Mouse (Mus musculus) liver, embryonic 18 days (tissue): ENCODE data around the gene Ccdc154. TPM values are rescaled to one million over a fixed set of nuclear protein-coding genes. Genes with fewer than 3 reads are reported as not detected.

Source experiments
- polyA plus RNA-seq: library from polyadenylated mRNA; depleted of rRNA; stranded (reverse); fragments of >200 nt; gene quantifications from 2 replicates; pipeline ENCODE4 v1.2.3, GENCODE M21; 2012; rRNA removed

Gene Ccdc154
- polyA plus RNA-seq, result not detected in 2 replicates

GRCm38 (mm10) chr17:25162161-25162560, at the start of gene Ccdc154:
Ccdc154 (plus strand) TSS chr17:25162461.

DNA sequence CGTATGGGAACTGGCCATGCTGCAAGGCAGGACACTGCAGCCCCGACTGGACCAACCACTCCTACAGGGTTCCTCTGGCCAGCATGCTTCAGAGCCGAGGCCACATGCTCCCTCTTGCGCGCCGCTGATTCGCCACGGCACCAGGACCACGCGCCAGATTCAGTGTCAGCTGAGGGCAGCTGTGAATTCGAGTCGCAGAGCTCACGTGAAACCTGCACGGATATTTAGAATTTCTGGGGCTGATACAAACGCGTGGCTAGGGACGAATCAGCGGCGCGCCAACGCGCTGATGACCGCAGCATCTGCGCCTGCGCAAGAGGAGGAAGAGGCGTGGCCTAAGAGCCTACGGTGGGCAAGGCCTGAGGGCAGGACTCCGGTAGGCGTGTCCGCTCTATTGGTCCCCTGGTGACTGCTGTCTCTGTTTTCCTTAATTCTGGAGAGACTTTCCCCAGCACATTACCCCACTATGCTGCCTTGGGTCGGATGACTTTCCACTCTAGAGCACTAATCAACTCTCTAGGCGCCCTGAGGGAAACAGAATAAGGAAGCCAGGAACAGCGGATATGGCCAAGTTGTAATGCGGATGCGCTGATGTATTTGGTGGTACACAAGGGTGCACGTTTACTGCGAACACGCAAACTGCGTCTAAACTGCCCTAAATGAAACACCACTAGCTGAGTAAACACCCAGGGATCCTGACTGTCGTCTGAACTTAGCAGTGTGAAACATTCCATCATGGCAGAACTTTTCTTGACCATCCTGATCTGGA, 46.4 kb upstream of the Ccdc154 start, which contains the start of gene Telo2:
Gene Telo2, minus strand, starts transcription at position 304 of the 769 bp plus-strand sequence.

GRCm38 (mm10) chr17:25120406-25120805, 41.9 kb upstream of the Ccdc154 start, which contains the start of gene Ptx4:
Ptx4 (plus strand) TSS chr17:25120760.

GRCm38 (mm10) chr17:25133275-25133698, 29.0 kb upstream of the Ccdc154 start, which contains the start of gene Clcn7:
Clcn7 (plus strand) TSS chr17:25133391.

DNA sequence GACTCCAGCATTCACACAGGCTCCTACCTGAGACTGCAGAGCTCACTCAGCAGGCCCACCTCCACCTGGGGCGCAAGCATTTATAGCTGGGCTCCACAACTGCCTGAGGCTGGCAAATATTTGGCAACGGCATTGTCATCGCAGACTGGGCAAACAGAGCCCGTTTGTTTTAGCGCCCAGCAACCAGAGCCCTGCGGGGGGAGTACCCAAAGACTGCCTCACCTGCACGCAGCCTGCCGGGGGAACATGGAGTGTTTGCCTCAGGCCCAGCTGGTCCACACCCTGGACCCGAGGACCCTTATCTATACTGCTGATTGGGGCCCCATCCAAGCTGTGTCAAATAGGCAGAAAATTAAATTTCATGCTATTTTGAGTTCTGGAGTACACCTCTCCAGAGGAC, 13.2 kb downstream of the Ccdc154 start, which contains the start of gene Gm38655:
Gene Gm38655, minus strand, starts transcription at position 61 of the 400 bp plus-strand sequence.

GRCm38 (mm10) chr17:25184129-25184691, 21.9 kb downstream of the Ccdc154 start, which contains the start of gene BC003965:
BC003965 (plus strand) TSS chr17:25184554.

DNA sequence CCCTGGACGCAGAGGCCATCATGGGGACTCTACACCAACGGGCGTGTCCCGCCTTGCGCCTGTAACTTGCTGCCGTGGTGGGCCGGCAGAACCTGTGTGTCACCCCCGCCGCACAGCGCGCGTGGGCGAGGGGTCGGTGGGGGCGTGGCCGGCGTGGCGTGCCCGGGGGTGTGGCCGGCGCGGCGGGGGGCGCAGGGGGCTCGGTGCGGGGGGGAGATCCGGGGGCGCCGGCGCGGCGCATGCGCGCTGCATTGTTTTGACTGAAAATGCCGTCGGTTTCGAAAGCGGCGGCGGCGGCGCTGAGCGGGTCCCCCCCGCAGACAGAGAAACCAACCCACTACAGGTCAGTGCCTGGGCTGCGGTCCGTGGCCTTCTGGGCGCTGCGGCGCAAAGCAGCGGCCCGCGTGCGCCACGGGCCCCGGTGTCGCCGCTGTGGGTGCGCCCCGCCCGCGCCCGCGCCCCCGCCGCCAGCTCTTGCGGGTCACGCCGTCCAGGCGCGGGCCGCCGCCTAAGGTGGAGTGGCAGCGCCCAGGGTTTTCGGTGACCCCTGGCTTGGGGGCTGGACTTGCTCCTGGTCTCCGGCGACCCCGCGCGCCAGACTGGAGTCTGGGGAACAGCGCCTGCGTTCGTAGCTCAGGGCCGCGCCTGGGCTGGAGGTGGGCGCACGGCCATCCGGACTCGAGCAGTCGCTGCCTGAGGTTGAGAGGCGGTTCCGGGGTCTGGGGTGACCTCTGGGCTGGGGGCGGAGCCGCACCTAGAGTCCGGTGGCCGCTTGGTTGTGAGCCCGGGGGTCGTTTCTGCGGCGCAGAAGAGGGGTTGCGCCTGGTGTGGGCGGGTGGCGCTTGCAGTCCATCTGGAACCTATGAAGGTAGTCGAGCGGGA, 26.1 kb downstream of the Ccdc154 start, which contains the start of gene Unkl:
Gene Unkl, plus strand, starts transcription at position 248 of the 882 bp plus-strand sequence.

Other genes with a start within 250 kb of the Ccdc154 start
- gene Mapk8ip3, start 225.5 kb upstream of the Ccdc154 start, polyA plus RNA-seq, result 23.9 and 32.5 TPM in 2 replicates
- gene Jpt2, start 201.8 kb upstream of the Ccdc154 start, polyA plus RNA-seq, result 17.3 and 17.8 TPM in 2 replicates
- 5.4 and 6.9 TPM in 2 replicates for gene Cramp1l, start 146.7 kb upstream of the Ccdc154 start, polyA plus RNA-seq
- gene Ift140, start 146.4 kb upstream of the Ccdc154 start, polyA plus RNA-seq, result 36.6 and 39.0 TPM in 2 replicates
- gene Tmem204, start 78.9 kb upstream of the Ccdc154 start, polyA plus RNA-seq, result 7.5 and 8.0 TPM in 2 replicates
- gene Telo2, start 46.5 kb upstream of the Ccdc154 start, polyA plus RNA-seq, result 5.6 TPM in 2 replicates
- gene Ptx4, start 41.7 kb upstream of the Ccdc154 start, polyA plus RNA-seq, result not detected in 2 replicates
- gene Clcn7, start 29.1 kb upstream of the Ccdc154 start, polyA plus RNA-seq, result 6.5 and 7.2 TPM in 2 replicates
- not detected in 2 replicates for gene Gm38655, start 13.0 kb downstream of the Ccdc154 start, polyA plus RNA-seq
- 11.2 and 12.5 TPM in 2 replicates for gene BC003965, start 22.1 kb downstream of the Ccdc154 start, polyA plus RNA-seq
- gene Unkl, start 25.9 kb downstream of the Ccdc154 start, polyA plus RNA-seq, result 8.8 and 9.4 TPM in 2 replicates
- gene Gnptg, start 77.7 kb downstream of the Ccdc154 start, polyA plus RNA-seq, result 13.8 and 14.6 TPM in 2 replicates
- gene Tsr3, start 77.7 kb downstream of the Ccdc154 start, polyA plus RNA-seq, result 12.0 and 12.2 TPM in 2 replicates
- 0.56 and 1.2 TPM in 2 replicates for gene Baiap3, start 93.9 kb downstream of the Ccdc154 start, polyA plus RNA-seq
- 125 and 133 TPM in 2 replicates for gene Ube2i, start 112.2 kb downstream of the Ccdc154 start, polyA plus RNA-seq
- 2.7 and 3.8 TPM in 2 replicates for gene Prss34, start 135.9 kb downstream of the Ccdc154 start, polyA plus RNA-seq
- gene Prss28, start 146.2 kb downstream of the Ccdc154 start, polyA plus RNA-seq, result not detected in 2 replicates
- not detected in 2 replicates for gene Prss29, start 156.2 kb downstream of the Ccdc154 start, polyA plus RNA-seq
- 0.02 and 0.05 TPM in 2 replicates for gene Tpsab1, start 183.1 kb downstream of the Ccdc154 start, polyA plus RNA-seq
- gene Tpsb2, start 203.8 kb downstream of the Ccdc154 start, polyA plus RNA-seq, result 0.43 and 0.61 TPM in 2 replicates
- 0.05 TPM in 1 of 2 replicates, not detected in the other for gene Tpsg1, start 206.8 kb downstream of the Ccdc154 start, polyA plus RNA-seq